Mouse (Mus musculus) testis, adult 2 months (tissue): ENCODE data around the gene Dynll1.

Source experiments
- CTCF ChIP-seq: fragments of 200-500 bp; IDR thresholded peaks from 2 replicates; pipeline ENCODE4 v1.5.1; 2012; ENCODE audit warnings: low read depth, mild to moderate bottlenecking, inconsistent platforms, low read length, moderate library complexity; ENCODE audit not compliant: control insufficient read depth, insufficient read depth, insufficient replicate concordance
- POLR2A ChIP-seq: fragments of 200-500 bp; IDR thresholded peaks from 2 replicates; pipeline ENCODE4 v1.6.1; 2012; ENCODE audit warnings: low read depth, mild to moderate bottlenecking, inconsistent platforms, low read length, moderate library complexity; ENCODE audit not compliant: control insufficient read depth

GRCm38 (mm10) chr5:115300792-115301614 is at the start of gene Dynll1:
- TF ChIP-seq CTCF (peak; percentile 28; the same call in 1 of the 2 replicates), POLR2A (peak; percentile 84)
